Mouse (Mus musculus) lung, postnatal 0 days (tissue): ENCODE data around the gene Atp6v0a4. TPM values are rescaled to one million over a fixed set of nuclear protein-coding genes. Genes with fewer than 3 reads are reported as not detected.

Experiments
- ATAC-seq: fragments of 200-750 bp; cut with Nextera tagmentation; 2 replicates; pipeline ENCODE4 v1.8.0; 2017; ENCODE audit warnings: moderate library complexity
- DNase-seq: peaks from one replicate; pipeline ENCODE4 v3.0.0-alpha.2; 2016; ENCODE audit warnings: low spot score
- H3K27ac ChIP-seq: fragments of 300-500 bp; sonication (generic); 2 replicates; pipeline ENCODE4 v1.5.1; 2014; ENCODE audit warnings: antibody characterized with exemption, mild to moderate bottlenecking, low read length, mixed read lengths
- H3K27me3 ChIP-seq: fragments of 300-500 bp; sonication (generic); replicated peaks from 2 replicates; pipeline ENCODE4 v1.6.1; 2014; ENCODE audit warnings: low read length, mixed read lengths; ENCODE audit not compliant: insufficient read depth
- H3K36me3 ChIP-seq: fragments of 300-500 bp; sonication (generic); 2 replicates; pipeline ENCODE4 v1.6.1; 2014; ENCODE audit warnings: low read length, mixed read lengths; ENCODE audit not compliant: insufficient read depth
- H3K4me1 ChIP-seq: fragments of 300-500 bp; sonication (generic); 2 replicates; pipeline ENCODE4 v1.6.1; 2014; ENCODE audit warnings: antibody characterized with exemption, low read depth, low read length, mixed read lengths; ENCODE audit not compliant: insufficient read depth
- H3K4me2 ChIP-seq: fragments of 300-500 bp; sonication (generic); replicated peaks from 2 replicates; pipeline ENCODE4 v1.6.1; 2014; ENCODE audit warnings: low read depth, mild to moderate bottlenecking, low read length, moderate library complexity, mixed read lengths
- H3K4me3 ChIP-seq: fragments of 300-500 bp; sonication (generic); 2 replicates; pipeline ENCODE4 v1.5.1; 2014; ENCODE audit warnings: low read depth, low read length
- H3K9ac ChIP-seq: fragments of 300-500 bp; sonication (generic); replicated peaks from 2 replicates; pipeline ENCODE4 v1.6.1; 2014; ENCODE audit warnings: low read depth, mild to moderate bottlenecking
- H3K9me3 ChIP-seq: fragments of 300-500 bp; sonication (generic); 2 replicates; pipeline ENCODE4 v1.6.1; 2016; ENCODE audit warnings: low read length, mixed read lengths
- CTCF ChIP-seq: IDR thresholded peaks from 2 replicates; pipeline ENCODE4 v1.5.1; 2016; ENCODE audit warnings: antibody characterized with exemption, mild to moderate bottlenecking
- EP300 ChIP-seq: IDR thresholded peaks from 2 replicates; pipeline ENCODE4 v1.6.1; 2016; ENCODE audit warnings: antibody characterized with exemption, mild to moderate bottlenecking, control low read depth
- WGBS: fragments of 180-500 bp; shearing (Covaris S2); extraction: QIAGEN DNeasy Blood & Tissue Kit; methylation state at CpG from one replicate; pipeline ENCODE4 v1.1.7; 2014; 5-methylcytosine and 5-hydroxymethylcytosine counted together
- polyA plus RNA-seq: library from polyadenylated mRNA; unstranded; fragments of >200 nt; fragmentation: Nextera tagmentation; extraction: Ambion mirVana; gene quantifications from 2 replicates; pipeline ENCODE4 v1.2.1, GENCODE M21; 2015

The Atp6v0a4 gene
- polyA plus RNA-seq, 1 experiment from 2014 or later: 20.0 TPM

DNA sequence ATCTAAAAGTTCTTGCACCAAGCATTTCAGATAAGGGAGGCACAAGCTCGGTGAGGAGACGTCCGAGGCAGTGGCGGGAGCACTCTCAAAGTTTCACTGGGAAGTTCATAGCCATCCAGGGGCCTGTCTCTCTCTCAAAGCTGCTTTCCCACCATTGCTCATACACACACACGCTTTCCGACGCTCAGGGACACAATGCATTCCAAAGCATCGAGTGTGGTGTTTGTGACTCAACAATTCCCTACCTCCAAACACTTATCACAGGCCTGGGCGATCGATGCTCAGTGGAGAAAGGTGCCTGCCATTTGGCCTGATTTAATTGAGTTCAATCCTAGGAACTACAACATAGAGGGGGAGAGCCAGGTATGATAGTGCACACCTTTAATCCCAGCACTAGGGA lies 29.7 kb downstream of the Atp6v0a4 start:
- no peak for ATAC-seq

DNA sequence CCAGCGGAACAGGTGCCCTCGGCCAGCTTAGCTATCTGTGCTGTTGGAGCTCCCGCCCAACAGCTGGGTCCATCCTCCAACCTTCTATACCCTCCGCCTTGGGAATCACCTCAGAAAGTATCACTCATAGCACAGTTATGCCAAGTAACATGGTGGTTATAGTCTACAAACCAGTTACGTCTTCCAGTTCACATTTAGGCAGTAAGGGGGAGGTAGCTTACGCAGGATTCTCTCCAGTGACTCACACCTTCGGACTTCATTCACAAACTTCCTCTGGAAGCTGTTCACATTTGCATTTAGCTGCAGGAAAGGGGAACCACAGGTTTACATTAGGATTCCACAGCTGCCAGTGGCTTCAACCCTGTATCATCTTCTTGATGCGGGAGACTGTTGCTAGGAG lies 31.8 kb downstream of the Atp6v0a4 start:
- no peak overlapping the region for H3K4me3 ChIP-seq
- no peak for ATAC-seq
- no peak overlapping the region for H3K4me2 ChIP-seq
- no peaks in the 10 kb centered on the region for H3K27me3 ChIP-seq
- H3K27ac ChIP-seq: no peak overlapping the region
- TF ChIP-seq CTCF: no peak
- TF ChIP-seq EP300: no peak
- no peaks in the 10 kb centered on the region for H3K36me3 ChIP-seq
- WGBS: 90% methylated on average over 8 of the region's 8 CpGs
- no peaks in the 10 kb centered on the region for H3K9me3 ChIP-seq
- H3K9ac ChIP-seq: no peak overlapping the region
- H3K4me1 ChIP-seq: no peaks in the 10 kb centered on the region
- no peak for DNase-seq

More for the DNA sequence above, 29.7 kb downstream of the Atp6v0a4 start:
- no peak for DNase-seq
- no peaks in the 10 kb centered on the region for H3K9me3 ChIP-seq
- H3K27me3 ChIP-seq: no peaks in the 10 kb centered on the region
- no peaks in the 10 kb centered on the region for H3K36me3 ChIP-seq
- WGBS: 78% methylated on average over 10 of the region's 10 CpGs
- 0 out of 2 replicates have a peak overlapping the region, but pooled peaks have one; percentile 85 for H3K27ac ChIP-seq
- no peak overlapping the region for H3K9ac ChIP-seq
- H3K4me2 ChIP-seq: peak overlapping the region; percentile 47; the same call in 1 of the 2 replicates
- no peak for TF ChIP-seq CTCF
- no peak for TF ChIP-seq EP300
- H3K4me1 ChIP-seq: no peaks in the 10 kb centered on the region
- peak overlapping the region; percentile 35 for H3K4me3 ChIP-seq

DNA sequence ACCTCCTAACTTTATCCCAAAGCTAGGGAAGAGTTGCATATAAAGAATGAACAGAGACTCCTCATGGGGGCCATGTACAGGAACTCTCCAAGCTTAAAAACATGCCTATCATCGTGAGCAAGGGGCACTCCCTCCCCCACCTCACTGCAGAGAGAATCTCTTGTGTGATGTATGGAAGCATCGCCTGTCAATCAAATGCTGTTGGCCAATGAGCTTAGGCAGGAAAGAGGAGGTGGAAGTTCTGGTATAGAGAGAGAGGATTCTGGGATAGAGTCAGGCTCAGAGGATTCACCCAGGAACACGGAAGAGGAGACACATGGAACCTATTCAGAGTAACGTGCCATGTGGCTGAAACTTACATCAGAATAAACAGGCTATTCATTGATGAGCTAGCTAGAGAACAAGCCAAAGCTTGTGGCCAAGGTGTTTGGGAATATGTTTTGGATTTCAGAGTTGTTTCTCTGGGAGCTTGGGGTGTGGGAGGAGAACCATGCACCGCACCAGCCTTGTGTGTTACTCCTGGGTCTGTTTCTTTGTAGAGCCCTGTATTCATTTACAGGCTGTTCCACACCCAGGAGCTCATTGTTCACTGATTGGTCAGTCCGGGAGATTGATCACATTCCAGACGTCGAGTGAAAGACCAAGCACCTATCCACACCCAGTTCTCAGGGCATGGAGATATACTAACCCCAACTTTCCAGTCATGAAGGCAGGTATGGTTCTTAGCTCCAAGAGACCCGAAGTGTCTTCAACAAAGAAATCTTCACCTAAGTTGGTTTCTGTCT lies 37.0 kb downstream of the Atp6v0a4 start:
- no peak overlapping the region for H3K4me3 ChIP-seq
- TF ChIP-seq CTCF: no peak
- no peak for TF ChIP-seq EP300
- ATAC-seq: no peak
- H3K4me2 ChIP-seq: no peak overlapping the region
- no peaks in the 10 kb centered on the region for H3K4me1 ChIP-seq
- no peaks in the 10 kb centered on the region for H3K36me3 ChIP-seq
- DNase-seq: no peak
- no peak overlapping the region for H3K9ac ChIP-seq
- H3K27ac ChIP-seq: no peak overlapping the region
- WGBS: 70% methylated on average over 9 of the region's 9 CpGs
- no peaks in the 10 kb centered on the region for H3K9me3 ChIP-seq
- H3K27me3 ChIP-seq: no peaks in the 10 kb centered on the region

DNA sequence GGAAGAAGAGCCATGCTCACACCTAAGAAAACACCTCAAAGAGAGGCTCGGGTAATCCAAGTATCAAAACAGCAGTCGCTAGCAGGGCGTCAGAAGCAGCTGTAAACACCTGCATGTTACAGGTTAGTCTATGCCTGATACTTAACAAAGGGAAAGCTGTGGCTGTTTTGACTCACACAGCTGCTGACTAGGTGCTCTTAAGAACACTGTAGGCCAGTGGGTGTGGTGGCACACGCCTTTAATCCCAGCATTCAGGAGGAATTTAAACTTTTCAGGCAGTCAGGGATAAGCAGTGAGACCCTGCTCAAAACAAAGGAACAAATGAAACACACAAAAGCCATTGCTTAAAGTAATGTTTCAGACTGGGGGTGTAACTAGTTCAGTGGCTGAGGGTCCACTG lies 41.2 kb downstream of the Atp6v0a4 start:
- peak; percentile 31 for DNase-seq
- TF ChIP-seq CTCF (no peak), EP300 (no peak)
- Histone ChIP-seq H3K9ac (no peak overlapping the region), H3K4me2 (no peak overlapping the region), H3K4me1 (peaks cover 6% of the 10 kb centered on the region), H3K9me3 (no peaks in the 10 kb centered on the region), H3K27me3 (no peaks in the 10 kb centered on the region), H3K4me3 (no peak overlapping the region), H3K36me3 (no peaks in the 10 kb centered on the region), H3K27ac (no peak overlapping the region)
- WGBS: 41% methylated on average over 4 of the region's 4 CpGs
- peak; percentile 51 for ATAC-seq

DNA sequence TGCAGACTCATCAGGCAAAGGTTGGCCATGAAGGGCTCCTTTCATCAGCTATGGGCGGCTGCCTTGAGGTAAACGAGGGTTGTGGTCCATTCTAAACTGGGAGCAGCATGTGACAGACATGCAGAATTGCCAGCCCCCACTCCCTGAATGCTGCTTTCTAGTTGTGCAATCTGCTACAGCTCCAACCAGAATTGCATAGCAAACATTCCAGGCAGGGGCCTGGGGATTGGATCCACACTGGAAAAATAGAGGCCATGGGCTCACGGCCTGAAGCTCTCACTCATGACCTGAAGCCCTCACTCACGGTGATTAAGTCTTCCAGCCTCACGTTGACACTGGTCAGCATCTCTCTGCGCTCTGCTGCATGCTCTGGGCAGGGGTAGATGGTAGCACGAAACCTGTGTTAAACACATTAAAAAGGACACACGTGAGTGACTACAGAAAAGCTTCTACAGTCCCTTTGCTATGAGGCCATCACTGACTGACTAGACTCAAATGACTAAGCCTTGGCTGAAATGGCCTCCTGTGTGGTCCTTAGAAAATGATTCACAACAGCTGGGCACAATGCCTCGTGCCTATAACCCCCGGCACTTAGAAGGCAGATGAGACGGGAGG lies 42.6 kb downstream of the Atp6v0a4 start:
- H3K4me1 ChIP-seq: peaks cover 6% of the 10 kb centered on the region
- H3K4me2 ChIP-seq: no peak overlapping the region
- no peaks in the 10 kb centered on the region for H3K27me3 ChIP-seq
- H3K4me3 ChIP-seq: no peak overlapping the region
- H3K36me3 ChIP-seq: no peaks in the 10 kb centered on the region
- no peak overlapping the region for H3K9ac ChIP-seq
- peak; percentile 66 for ATAC-seq
- peak; percentile 60 for DNase-seq
- WGBS: 45% methylated on average over 11 of the region's 11 CpGs
- H3K9me3 ChIP-seq: no peaks in the 10 kb centered on the region
- TF ChIP-seq CTCF (no peak), EP300 (no peak)
- H3K27ac ChIP-seq: peak overlapping the region; percentile 57

DNA sequence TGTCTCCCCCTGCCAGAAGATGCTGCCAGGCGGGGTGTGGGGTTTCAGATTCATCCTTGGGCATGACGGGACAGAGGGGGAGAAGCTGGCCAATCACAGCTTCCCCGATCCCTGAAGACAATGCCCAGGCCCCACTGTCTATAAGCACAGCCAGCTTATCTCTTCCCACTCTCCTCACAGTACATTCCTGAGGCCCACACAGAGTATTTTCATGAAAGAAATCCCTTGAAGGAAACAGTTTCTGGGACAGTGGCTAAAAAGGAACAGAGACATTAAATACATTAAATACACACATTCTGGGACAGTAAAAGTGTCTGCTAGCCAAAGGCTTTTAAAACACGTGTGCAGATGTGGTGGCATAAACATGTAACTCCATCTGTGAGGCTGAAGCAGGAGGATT lies 44.0 kb downstream of the Atp6v0a4 start:
- ATAC-seq (no peak), DNase-seq (no peak)
- Histone ChIP-seq H3K9me3 (no peaks in the 10 kb centered on the region), H3K4me3 (no peak overlapping the region), H3K27ac (no peak overlapping the region), H3K4me1 (peaks cover 6% of the 10 kb centered on the region), H3K9ac (no peak overlapping the region), H3K4me2 (no peak overlapping the region), H3K27me3 (no peaks in the 10 kb centered on the region), H3K36me3 (no peaks in the 10 kb centered on the region)
- TF ChIP-seq EP300: no peak
- TF ChIP-seq CTCF: no peak
- 53% methylated on average over 4 of the region's 4 CpGs for WGBS
